Mouse (Mus musculus) liver, embryonic 16.5 days (tissue): ENCODE results near the gene Gm45623. TPM values are rescaled to one million over a fixed set of nuclear protein-coding genes. Genes with fewer than 3 reads are reported as not detected.

Source experiments
- polyA plus RNA-seq: library from polyadenylated mRNA; unstranded; fragments of >200 nt; fragmentation: Nextera tagmentation; extraction: Ambion mirVana; gene quantifications from 2 replicates; pipeline ENCODE4 v1.2.1, GENCODE M21; 2015

Gene Gm45623
- polyA plus RNA-seq, 1 experiment from 2014 or later, result not detected

Other genes with a start within 250 kb of the Gm45623 start
- 0.51 and 0.54 TPM in 2 replicates for gene Fbxl21, start 231.4 kb downstream of the Gm45623 start, polyA plus RNA-seq
- 40.2 and 45.4 TPM in 2 replicates for gene Lect2, start 205.3 kb downstream of the Gm45623 start, polyA plus RNA-seq
- 9.9 and 10.9 TPM in 2 replicates for gene Tgfbi, start 144.3 kb downstream of the Gm45623 start, polyA plus RNA-seq
- 4.0 and 4.3 TPM in 2 replicates for gene Smad5, start 50.8 kb downstream of the Gm45623 start, polyA plus RNA-seq
- gene Trpc7, start 142.2 kb upstream of the Gm45623 start, polyA plus RNA-seq, result not detected in 2 replicates